Mouse (Mus musculus) yolk sac, embryonic 10.5 days (tissue): ENCODE measurements around the gene Brd9.

Experiments
- DNase-seq: peaks from one replicate; pipeline ENCODE4 v3.0.0-alpha.2; 2017; ENCODE audit warnings: low spot score

Gene Brd9

GRCm38 (mm10) chr13:73937321-73938176 lies at the start of gene Brd9, which contains the start of gene Trip13:
TSS of gene Brd9 (plus strand) at chr13:73937811.
TSS of gene Trip13 (minus strand) at chr13:73937784.
- DNase-seq, result peak; percentile 96

- DNase-seq, result no peak
Measured at GRCm38 (mm10) chr13:73892493-73893178, 45.0 kb upstream of the Brd9 start.

DNA sequence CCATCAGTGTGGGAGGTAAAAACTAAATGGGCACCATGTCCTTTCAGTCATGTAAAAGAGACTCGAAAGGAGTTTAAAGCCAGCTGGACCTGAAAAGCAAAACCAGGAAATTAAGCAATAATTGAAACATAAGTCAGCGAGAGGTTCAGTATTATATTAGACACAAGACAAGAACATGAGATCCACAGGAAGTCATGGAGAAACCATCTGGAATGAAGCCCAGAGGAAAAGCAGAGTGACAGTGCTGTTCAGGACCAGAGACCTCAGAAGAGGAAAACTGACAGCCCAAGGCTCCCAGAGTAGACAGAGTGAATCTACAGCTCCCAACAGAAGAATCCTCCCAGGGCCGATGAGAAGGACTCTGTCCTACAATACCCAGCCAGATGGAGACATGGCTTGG lies 40.0 kb upstream of the Brd9 start:
- no peak for DNase-seq

- no peak for DNase-seq
Measured at GRCm38 (mm10) chr13:73907136-73907535, 30.5 kb upstream of the Brd9 start.

- peak; percentile 14 for DNase-seq
Measured at GRCm38 (mm10) chr13:73907683-73908412, 29.8 kb upstream of the Brd9 start.

GRCm38 (mm10) chr13:73913066-73913465 lies 24.5 kb upstream of the Brd9 start:
- no peak for DNase-seq

GRCm38 (mm10) chr13:73932201-73932600 lies 5.4 kb upstream of the Brd9 start:
- DNase-seq, result no peak

DNA sequence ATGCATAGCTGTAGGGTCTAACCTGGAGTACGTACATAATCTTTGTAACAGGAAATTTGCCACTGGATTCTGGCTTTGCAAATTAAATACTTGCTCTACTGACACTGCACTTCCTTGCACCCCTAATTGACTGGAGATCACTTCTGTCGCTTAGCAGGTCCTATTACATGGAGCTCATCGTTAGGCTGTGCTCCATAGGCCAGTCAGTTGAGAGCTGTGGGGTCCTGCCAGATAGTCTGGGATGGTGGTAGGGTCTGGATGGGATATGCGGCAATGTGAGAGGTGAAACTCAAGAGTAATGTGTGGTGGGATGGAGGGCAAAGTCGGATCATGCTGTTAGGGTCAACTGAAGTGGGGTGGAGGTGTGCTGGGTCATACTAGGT lies 682 bp upstream of the Brd9 start:
- no peak for DNase-seq

- DNase-seq, result no peak
Measured at GRCm38 (mm10) chr13:73938177-73938560, 558 bp downstream of the Brd9 start.

DNA sequence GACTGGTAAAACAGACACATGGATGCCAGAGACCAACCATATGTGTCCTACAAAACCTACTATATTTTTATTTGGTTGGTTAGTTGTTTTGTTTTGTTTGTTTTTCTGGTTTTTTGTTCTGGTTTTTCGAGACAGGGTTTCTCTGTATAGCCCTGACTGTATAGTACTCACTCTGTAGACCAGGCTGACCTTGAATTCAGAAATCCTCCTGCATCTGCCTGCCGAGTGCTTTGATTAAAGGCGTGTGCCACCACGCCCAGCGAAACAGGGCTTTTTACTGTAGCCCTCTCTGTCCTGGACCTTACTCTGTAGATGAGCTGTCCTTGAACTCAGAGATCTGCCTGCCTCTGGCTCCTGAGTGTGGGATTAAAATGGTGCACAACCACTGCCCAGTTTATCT lies 1.5 kb downstream of the Brd9 start:
- DNase-seq, result no peak

DNA sequence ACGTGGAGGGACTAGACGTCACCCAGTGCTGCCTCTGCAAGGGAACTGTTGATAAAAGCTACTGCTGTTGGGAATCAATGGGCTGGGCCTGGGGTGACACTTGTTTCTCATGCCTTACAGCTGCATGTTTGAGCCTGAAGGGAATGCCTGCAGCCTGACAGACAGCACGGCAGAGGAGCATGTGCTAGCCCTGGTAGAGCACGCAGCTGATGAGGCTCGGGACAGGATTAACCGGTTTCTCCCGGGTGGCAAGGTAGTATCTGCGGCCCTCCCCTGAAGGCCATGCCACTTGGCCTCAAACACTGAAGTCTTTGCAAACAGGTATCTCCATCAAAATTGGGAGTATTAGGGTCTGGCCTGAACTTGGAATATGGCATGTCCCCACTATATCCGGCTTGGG lies 7.0 kb downstream of the Brd9 start:
- no peak for DNase-seq

GRCm38 (mm10) chr13:73953551-73954130 lies 16.0 kb downstream of the Brd9 start:
- DNase-seq, result no peak

GRCm38 (mm10) chr13:73954666-73955065 lies 17.1 kb downstream of the Brd9 start:
- DNase-seq, result no peak

DNA sequence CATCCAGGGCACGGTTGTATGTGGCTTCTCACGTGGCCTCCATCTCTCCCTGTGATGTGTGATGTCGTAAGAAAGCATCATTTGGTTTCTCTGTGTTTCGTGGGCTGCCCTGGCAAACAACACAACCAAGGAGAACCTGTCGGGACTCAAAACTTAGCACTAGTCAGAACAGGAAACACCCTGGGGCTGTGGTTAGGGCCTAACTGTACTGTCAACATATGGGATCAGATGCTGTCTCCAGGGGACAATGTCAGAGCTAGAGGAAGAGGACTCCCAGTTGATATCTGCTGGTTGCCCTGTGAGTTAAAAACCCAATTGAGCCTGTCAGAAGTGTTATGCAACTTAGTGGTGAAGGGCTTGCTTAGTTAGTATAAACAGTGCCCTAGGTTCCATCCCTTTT lies 17.9 kb downstream of the Brd9 start:
- DNase-seq, result no peak

- no peak for DNase-seq
Measured at GRCm38 (mm10) chr13:73960117-73960652, 22.6 kb downstream of the Brd9 start.

- DNase-seq, result no peak
Measured at GRCm38 (mm10) chr13:73961177-73961576, 23.6 kb downstream of the Brd9 start.

DNA sequence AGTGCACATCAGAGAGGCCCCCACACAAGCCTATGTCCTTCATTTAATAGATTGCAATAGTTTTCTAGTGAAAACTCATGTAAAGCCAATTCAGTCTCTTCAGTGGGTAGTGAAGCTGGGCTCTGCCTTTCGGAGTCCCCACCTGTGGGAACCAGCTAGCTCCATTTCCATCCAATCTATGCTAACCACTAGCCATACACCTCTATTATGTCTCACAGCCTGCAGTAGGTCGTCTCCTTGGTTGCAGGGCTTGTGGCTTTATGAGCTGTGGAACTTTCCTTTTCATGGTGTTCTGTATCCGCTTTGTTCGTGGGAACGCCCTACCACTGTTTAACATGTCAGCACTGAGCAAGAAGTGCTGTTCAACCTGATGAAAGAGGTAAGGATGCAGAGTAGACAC lies 25.9 kb downstream of the Brd9 start, which contains the start of gene Zdhhc11:
Gene Zdhhc11, plus strand, starts transcription at position 301 of the 400 bp plus-strand sequence.
- DNase-seq, result no peak

- peak; percentile 50 for DNase-seq
Measured at GRCm38 (mm10) chr13:73970545-73971448, 33.2 kb downstream of the Brd9 start.

DNA sequence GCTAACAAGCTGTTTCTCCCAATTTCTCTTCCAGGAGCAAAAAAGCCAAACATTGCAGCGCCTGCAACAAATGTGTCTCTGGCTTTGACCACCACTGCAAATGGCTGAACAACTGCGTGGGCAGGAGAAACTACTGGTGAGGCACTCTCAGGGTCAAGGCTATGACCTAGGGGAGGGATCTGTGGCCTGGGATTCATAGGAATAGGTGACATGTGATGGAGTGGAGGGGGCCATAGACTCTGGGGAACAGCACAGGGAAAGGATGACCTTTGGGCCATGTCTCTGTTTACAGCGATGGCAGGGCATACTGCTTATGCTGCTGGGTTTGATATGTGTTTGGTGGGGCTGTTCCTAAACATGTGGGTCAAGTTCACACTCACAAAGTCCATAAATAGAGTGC lies 36.9 kb downstream of the Brd9 start:
- no peak for DNase-seq

GRCm38 (mm10) chr13:73976935-73977334 lies 39.3 kb downstream of the Brd9 start:
- no peak for DNase-seq

- no peak for DNase-seq
Measured at GRCm38 (mm10) chr13:73990325-73990724, 52.7 kb downstream of the Brd9 start.
